Mouse (Mus musculus): ENCODE data around the gene Rnf185.

Rnf185 gene

GRCm38 (mm10) chr11:3396562-3396961, 55.6 kb downstream of the Rnf185 start:
- no peak for DNase-seq (ENCODE audit: extremely low read depth, insufficient read length, low spot score)

GRCm38 (mm10) chr11:3396091-3396490, 56.1 kb downstream of the Rnf185 start:
- no peak for DNase-seq (ENCODE audit: extremely low read depth, insufficient read length, low spot score)

GRCm38 (mm10) chr11:3394520-3394919, 57.6 kb downstream of the Rnf185 start:
- no peak for DNase-seq (ENCODE audit: extremely low read depth, insufficient read length, low spot score)

GRCm38 (mm10) chr11:3392526-3392925, 59.6 kb downstream of the Rnf185 start:
- DNase-seq (ENCODE audit: extremely low read depth, insufficient read length, low spot score), result no peak

GRCm38 (mm10) chr11:3390789-3391188, 61.4 kb downstream of the Rnf185 start:
- no peak for DNase-seq (ENCODE audit: extremely low read depth, insufficient read length, low spot score)

- no peak for DNase-seq (ENCODE audit: extremely low read depth, insufficient read length, low spot score)
Observed at GRCm38 (mm10) chr11:3389996-3390395, 62.2 kb downstream of the Rnf185 start.

GRCm38 (mm10) chr11:3387482-3388196, 64.5 kb downstream of the Rnf185 start:
- no peak for DNase-seq (ENCODE audit: extremely low read depth, insufficient read length, low spot score)

- DNase-seq (ENCODE audit: extremely low read depth, insufficient read length, low spot score), result peak; percentile 64
Observed at GRCm38 (mm10) chr11:3386941-3387368, 65.2 kb downstream of the Rnf185 start.

GRCm38 (mm10) chr11:3382602-3383594, 69.3 kb downstream of the Rnf185 start:
- no peak for DNase-seq (ENCODE audit: extremely low read depth, insufficient read length, low spot score)

GRCm38 (mm10) chr11:3381148-3381814, 70.9 kb downstream of the Rnf185 start:
- no peak for DNase-seq (ENCODE audit: extremely low read depth, insufficient read length, low spot score)

- DNase-seq (ENCODE audit: extremely low read depth, insufficient read length, low spot score), result no peak
Observed at GRCm38 (mm10) chr11:3379427-3379826, 72.7 kb downstream of the Rnf185 start.

GRCm38 (mm10) chr11:3374741-3375140, 77.4 kb downstream of the Rnf185 start:
- peak; percentile 40 for DNase-seq (ENCODE audit: extremely low read depth, insufficient read length, low spot score)

- DNase-seq (ENCODE audit: extremely low read depth, insufficient read length, low spot score), result peak; percentile 60
Observed at GRCm38 (mm10) chr11:3374293-3374645, 77.9 kb downstream of the Rnf185 start.

- DNase-seq (ENCODE audit: extremely low read depth, insufficient read length, low spot score), result peak; percentile 51
Observed at GRCm38 (mm10) chr11:3373591-3374292, 78.4 kb downstream of the Rnf185 start.

GRCm38 (mm10) chr11:3371599-3372295, 80.4 kb downstream of the Rnf185 start:
- no peak for DNase-seq (ENCODE audit: extremely low read depth, insufficient read length, low spot score)

GRCm38 (mm10) chr11:3370928-3371598, 81.1 kb downstream of the Rnf185 start:
- peak; percentile 83 for DNase-seq (ENCODE audit: extremely low read depth, insufficient read length, low spot score)

- DNase-seq (ENCODE audit: extremely low read depth, insufficient read length, low spot score), result no peak
Observed at GRCm38 (mm10) chr11:3370162-3370561, 82.0 kb downstream of the Rnf185 start.

- no peak for DNase-seq (ENCODE audit: extremely low read depth, insufficient read length, low spot score)
Observed at GRCm38 (mm10) chr11:3369449-3369848, 82.7 kb downstream of the Rnf185 start.

- no peak for DNase-seq (ENCODE audit: extremely low read depth, insufficient read length, low spot score)
Observed at GRCm38 (mm10) chr11:3368983-3369382, 83.2 kb downstream of the Rnf185 start.
